Mouse (Mus musculus): ENCODE measurements at regions not wholly inside any gene's neighbourhood (a gene's known extent, or its start where the extent isn't known, plus 50 kb on each side); places are given as distances from the start of the nearest gene placed in this dataset.
A peak's percentile ranks its signal among the peaks of the same experiment; 100 is the strongest.
"Not testable (repeated sequence)": the region's sequence is repeated elsewhere in the genome, so short reads cannot be mapped to it uniquely, and the experiment has no call there.

DNA sequence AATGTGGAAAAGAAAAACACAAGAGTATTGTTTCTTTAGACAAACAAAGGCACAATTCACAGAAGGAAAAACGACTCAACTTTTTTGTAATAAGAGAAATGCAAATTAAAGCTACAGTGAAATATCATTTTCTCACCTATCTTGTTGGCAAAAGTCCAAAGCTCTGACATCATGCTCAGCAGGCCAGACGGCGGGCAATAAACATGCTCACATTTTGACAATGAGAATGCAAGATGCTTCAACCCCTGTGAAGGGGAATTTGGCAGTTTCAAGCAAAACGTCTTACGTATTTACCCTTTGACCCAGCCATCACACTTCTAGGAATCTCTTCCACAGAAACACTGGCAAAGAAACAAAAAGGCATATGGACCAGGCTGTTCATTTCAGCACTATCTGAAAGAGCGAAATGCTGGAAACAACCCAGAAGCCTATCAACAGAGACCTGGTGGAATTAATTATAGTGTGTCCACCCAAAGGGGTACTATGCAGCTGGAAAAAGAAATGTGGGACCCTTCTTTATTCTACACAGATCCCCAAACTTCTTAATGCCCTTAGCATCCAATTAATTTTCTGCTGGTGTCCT lies 203.4 kb upstream of the 2610301B20Rik start:
- peak; percentile 14 for DNase-seq (ENCODE audit: low read depth, low spot score)

GRCm38 (mm10) chr4:10691086-10691485 lies 183.2 kb upstream of the 2610301B20Rik start:
- DNase-seq (ENCODE audit: low read depth, low spot score): no peak

GRCm38 (mm10) chr4:10692860-10693259 lies 181.4 kb upstream of the 2610301B20Rik start:
- no peak for DNase-seq (ENCODE audit: low read depth, low spot score)

DNA sequence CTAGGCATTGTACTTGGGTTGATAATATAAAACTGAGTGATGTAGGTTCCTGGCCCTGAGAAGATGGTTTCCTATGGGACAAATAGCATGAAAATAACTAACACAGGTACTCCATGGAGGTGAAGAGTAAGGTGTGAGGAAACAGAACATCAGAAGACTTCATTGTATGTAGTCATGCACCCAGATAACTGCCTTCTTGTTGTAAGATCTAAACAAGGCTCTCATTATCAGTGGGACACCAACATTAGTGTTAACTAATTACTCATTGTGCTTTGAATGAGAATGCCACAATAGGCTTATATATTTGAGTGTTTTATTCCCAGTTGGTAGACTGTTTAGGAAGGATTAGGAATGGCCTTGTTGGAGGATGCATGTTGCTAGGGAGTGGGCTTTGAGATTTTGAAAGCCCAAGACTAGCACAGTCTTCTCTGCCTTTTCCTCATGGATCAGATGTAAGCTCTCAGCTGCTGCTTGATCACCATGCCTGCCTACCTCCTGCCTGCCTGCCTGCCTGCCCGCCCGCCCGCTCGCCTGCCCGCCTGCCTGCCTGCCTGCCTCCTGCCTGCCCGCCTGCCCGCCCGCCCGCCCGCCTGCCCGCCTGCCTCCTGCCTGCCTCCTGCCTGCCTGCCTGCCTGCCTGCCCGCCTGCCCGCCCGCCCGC lies 180.7 kb upstream of the 2610301B20Rik start:
- DNase-seq (ENCODE audit: low read depth, low spot score): no peak

- DNase-seq (ENCODE audit: low read depth, low spot score): not testable (repeated sequence)
Measured at GRCm38 (mm10) chr4:10694106-10694748, 180.1 kb upstream of the 2610301B20Rik start.

GRCm38 (mm10) chr4:10697225-10697836 lies 177.0 kb upstream of the 2610301B20Rik start:
- DNase-seq (ENCODE audit: low read depth, low spot score): no peak

- DNase-seq (ENCODE audit: low read depth, low spot score): no peak
Measured at GRCm38 (mm10) chr4:10698637-10699036, 175.7 kb upstream of the 2610301B20Rik start.

DNA sequence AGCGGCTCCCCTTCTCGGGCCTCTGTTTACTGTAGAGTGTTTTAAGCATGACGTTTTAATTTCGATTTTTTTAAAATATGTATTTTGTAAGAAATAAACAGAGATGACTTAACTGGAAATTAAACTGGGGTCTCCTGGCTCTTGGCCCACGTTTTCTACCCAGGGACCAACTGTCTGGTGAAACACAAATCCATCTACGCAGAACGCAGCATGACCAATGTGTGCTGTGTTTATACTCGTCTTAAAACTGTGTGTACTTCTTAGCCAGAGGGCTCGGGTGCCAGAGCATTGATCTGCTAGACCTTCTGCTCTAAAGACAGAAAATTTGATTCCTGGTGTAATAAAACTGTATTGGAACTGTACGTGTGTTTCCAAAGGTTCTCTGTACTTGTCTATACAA lies 172.8 kb upstream of the 2610301B20Rik start:
- no peak for DNase-seq (ENCODE audit: low read depth, low spot score)

GRCm38 (mm10) chr4:10703212-10703611 lies 171.1 kb upstream of the 2610301B20Rik start:
- DNase-seq (ENCODE audit: low read depth, low spot score): no peak

GRCm38 (mm10) chr4:10707016-10707657 lies 167.2 kb upstream of the 2610301B20Rik start:
- DNase-seq (ENCODE audit: low read depth, low spot score): no peak

- DNase-seq (ENCODE audit: low read depth, low spot score): no peak
Measured at GRCm38 (mm10) chr4:10707658-10708056, 166.6 kb upstream of the 2610301B20Rik start.

DNA sequence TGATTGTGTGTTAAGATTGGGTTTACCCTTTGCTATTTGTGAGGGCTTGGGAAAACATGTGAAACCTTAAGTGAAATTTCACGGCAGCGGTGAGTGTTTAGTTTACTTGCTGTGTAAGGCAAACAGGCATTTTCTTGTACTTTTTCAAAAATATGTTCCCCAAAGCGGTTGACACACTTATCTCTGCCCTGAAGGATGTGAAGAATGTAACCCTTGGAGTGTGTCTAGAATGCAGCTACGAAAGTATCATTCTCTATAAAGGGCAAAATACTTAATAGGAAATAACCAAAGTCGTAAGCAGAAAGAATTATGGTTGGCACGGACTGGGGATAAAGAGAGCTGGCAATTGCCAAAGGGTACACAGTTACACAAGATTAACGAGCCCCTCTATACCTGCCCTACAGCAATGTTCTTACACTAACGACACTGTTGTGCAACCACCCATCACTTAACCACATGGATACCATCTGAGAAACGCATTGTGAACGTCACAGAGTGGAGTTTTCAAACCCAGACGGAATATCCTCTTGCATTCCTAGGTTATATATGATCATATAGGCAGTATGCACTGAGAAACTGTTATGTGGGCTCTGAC lies 162.3 kb upstream of the 2610301B20Rik start:
- DNase-seq (ENCODE audit: low read depth, low spot score): no peak

DNA sequence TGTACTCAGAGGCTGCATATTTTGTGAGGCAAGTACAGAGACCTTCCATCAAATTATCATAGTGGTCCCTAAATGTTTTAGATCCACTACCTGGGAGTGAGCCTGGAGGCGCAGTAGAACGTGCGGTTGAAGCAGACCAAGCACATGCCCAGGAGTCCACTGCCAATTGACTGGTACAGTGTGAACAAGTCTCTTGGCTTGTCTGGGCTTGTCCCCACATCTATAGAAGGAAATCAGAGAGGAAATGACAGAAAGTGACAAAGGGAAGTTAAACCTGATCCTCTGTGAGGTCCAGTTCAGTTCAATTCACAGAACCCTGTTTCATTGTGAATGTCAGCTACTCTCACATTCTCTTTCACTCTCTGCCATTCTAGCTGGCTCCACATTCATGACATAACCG lies 151.0 kb upstream of the 2610301B20Rik start:
- DNase-seq (ENCODE audit: low read depth, low spot score): no peak

GRCm38 (mm10) chr4:10727894-10728293 lies 146.4 kb upstream of the 2610301B20Rik start:
- DNase-seq (ENCODE audit: low read depth, low spot score): no peak

DNA sequence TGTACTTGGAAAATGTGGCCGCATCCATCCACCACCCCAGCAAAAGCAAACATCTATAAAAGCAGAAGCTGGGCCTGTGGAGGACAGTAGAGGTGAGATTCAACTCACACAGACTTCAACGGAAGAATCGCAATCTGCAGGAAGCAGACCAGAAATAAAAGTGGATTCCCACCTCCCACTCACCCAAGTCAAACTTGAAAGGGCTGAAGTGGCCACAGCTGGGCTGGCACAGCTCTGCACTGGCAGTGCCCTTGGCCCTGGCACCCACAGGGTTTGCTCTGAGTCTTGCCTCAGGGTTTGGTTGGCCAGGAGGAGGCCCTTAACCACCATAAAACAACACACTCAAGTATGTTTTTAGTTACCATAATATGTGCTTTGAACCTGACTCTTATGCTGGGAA lies 129.1 kb upstream of the 2610301B20Rik start:
- no peak for DNase-seq (ENCODE audit: low read depth, low spot score)

DNA sequence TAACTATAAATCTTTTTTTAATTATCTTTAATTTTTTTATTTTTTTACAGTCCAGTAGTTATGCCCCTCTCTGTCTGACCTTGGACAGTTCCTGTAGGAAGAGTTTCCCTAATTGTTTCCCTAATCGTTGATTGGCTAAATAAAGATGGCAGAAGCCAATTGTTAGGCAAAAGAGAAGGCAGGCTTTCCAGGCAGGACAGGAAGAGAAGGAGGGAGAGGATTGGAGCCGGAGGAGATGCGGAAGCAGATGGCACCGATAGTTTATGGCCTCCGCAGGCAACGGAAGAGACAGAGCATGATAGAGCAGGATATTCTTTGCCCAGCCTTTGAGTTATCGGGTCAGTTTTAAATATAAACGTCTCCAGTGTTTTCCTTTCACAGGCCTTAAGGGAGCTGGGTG lies 125.5 kb upstream of the 2610301B20Rik start:
- DNase-seq (ENCODE audit: low read depth, low spot score): no peak

GRCm38 (mm10) chr4:10750377-10751062 lies 123.8 kb upstream of the 2610301B20Rik start:
- not testable (repeated sequence) for DNase-seq (ENCODE audit: low read depth, low spot score)

- no peak for DNase-seq (ENCODE audit: low read depth, low spot score)
Measured at GRCm38 (mm10) chr4:10753176-10753575, 121.1 kb upstream of the 2610301B20Rik start.

DNA sequence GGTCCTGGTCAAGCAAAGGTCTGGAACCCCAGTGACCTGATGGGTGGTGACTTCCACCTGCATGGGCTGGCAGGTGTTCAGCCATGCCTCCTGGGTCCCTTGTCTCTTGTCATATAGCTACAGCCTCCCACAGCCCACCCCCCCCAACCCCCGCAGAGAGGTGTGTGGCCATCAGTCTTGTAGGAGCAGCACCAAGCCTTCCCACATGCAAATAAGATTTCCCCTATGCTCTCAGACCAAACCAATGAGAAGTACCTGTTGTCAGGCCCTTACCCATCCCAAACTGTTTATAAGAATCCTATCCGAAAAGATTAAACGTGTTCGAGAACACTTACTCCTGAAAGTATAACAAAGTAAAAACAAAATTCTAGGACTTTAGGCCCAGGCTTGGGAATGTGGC lies 114.8 kb upstream of the 2610301B20Rik start:
- DNase-seq (ENCODE audit: low read depth, low spot score): no peak

DNA sequence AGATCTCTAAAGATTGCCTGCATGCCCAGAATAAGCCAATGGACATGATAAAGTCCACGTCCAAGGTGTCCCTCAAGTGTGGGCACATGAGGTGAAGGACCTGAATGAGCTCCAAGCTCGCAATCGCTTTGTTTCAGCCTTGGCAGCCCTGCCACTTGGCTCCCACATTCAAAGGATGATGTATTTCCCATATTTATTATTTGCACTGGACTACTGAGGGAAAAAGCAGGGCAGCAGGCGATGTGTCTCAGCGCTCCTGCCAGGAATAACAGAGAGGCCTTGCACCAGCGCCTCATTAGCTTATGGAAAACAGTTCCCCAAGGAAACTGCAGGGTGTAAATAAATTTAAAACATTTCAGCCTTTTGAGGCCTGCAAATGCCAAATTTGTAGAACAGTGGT lies 106.6 kb upstream of the 2610301B20Rik start:
- no peak for DNase-seq (ENCODE audit: low read depth, low spot score)

GRCm38 (mm10) chr4:10770026-10770643 lies 104.2 kb upstream of the 2610301B20Rik start:
- no peak for DNase-seq (ENCODE audit: low read depth, low spot score)

Data from brain, embryonic 18.5 days (tissue).